Mouse (Mus musculus) heart, adult 2 months (tissue): Measurements from ENCODE around the gene Rfc2.

Experiments
- CTCF ChIP-seq: fragments of 200-600 bp; IDR thresholded peaks from 2 replicates; pipeline ENCODE4 v1.8.1; 2022; ENCODE audit warnings: antibody characterized with exemption, mild to moderate bottlenecking, moderate library complexity
- EP300 ChIP-seq: fragments of 200-500 bp; IDR thresholded peaks from 2 replicates; pipeline ENCODE4 v1.6.1; 2011; ENCODE audit warnings: low read depth, low read length, control low read depth; ENCODE audit not compliant: insufficient read depth
- POLR2A ChIP-seq: fragments of 200-500 bp; IDR thresholded peaks from 2 replicates; pipeline ENCODE4 v1.6.1; 2011; ENCODE audit warnings: mild to moderate bottlenecking, low read depth, low read length, control low read depth; ENCODE audit not compliant: insufficient read depth

DNA sequence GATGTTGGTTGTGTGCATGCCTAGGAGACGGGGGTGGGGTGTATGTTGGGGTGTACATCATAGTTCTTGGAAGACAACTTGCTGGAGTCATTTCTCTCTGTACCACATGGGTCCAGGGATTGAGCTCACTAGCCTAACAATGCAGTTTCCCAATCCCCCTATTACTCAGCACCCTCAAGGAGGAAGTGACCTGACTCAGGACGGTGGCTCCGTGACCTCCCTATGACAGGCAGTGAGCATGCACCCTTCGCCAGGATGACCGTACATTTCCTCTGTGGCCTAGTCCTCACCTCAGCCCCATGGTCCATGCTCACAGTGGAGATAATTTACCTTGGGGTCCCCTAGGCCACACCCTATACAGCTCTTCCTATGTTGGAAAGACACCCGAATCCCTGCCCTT is 48.7 kb upstream of the Rfc2 start:
- TF ChIP-seq EP300, result no peak
- TF ChIP-seq CTCF, result no peak
- no peak for TF ChIP-seq POLR2A
